Mouse (Mus musculus): ENCODE measurements at regions not wholly inside any gene's neighbourhood (a gene's known extent, or its start where the extent isn't known, plus 50 kb on each side); places are given as distances from the start of the nearest gene placed in this dataset.

DNA sequence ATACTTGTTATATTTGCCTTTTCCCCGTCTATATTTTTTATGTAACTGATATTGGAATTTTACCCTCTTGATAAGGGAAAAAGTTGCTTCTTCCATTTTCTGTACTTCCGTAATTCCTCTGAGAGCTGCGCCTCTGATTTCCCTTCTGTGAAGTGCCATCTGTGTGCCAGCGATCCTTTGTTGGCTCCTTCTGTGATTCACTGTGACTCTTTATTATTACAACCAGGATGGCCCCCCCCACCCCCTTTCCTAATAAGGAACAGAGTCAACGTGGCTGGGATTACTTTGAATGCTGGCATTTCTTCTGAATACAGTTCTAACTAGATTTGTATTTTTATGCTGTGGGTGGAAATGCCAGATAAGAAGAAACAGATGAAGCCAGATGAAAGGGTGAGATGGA, 602.9 kb upstream of the Fam92a start:
- TF ChIP-seq CTCF (IDR thresholded peaks at IDR 0.05; ENCODE audit: low read depth, low read length), result no peak
- TF ChIP-seq POLR2AphosphoS5 (IDR thresholded peaks at IDR 0.05; ENCODE audit: insufficient replicate concordance, low read depth, low read length), result no peak
- no peak for TF ChIP-seq GATA2 (IDR thresholded peaks at IDR 0.05; ENCODE audit: borderline replicate concordance, low read depth, low read length)
